Comparison of ENCODE assay signal across 12 mouse cellular contexts in the genomic region with DNA sequence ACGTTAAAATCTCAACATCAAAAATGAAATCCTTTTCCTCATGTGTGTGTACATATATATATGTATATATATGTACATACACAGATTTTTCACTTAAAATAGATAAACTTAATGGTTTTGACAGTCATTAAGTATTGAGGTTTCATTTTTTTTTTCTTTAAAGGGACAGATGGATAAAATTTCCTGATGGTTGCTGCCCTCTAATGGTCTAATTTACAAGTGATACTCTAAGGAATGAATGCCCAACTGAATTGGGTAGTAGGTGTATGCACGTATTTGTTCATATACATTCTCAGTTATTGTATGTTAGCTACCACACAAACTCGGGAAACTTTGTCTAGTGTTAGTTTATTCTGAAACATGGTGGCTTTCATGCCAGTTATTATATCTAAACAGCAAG. TPM values are rescaled to one million over a fixed set of nuclear protein-coding genes. Genes with fewer than 3 reads are reported as not detected.
DNase-seq lines count a peak whose midpoint lies in the region; ATAC-seq and TF ChIP-seq lines count a peak whose summit lies in the region.
"Had no signal": no experiment of that assay in that cellular context is flagged by ENCODE, and none has a peak within 500 bp of the region (broad histone marks: within the 10 kb centered on the region; RNA-seq: fewer than 3 reads in every experiment).

No protein-coding gene starts in this region.

- no peaks in the 10 kb centered on the region for H3K9me3 ChIP-seq in heart, postnatal 0 days (replicated peaks; ENCODE audit: control insufficient read depth, low read length)
- no peaks in the 10 kb centered on the region for H3K9me3 ChIP-seq in heart, embryonic 11.5 days (replicated peaks; ENCODE audit: control insufficient read depth, low read length)
- no peaks in the 10 kb centered on the region for H3K9me3 ChIP-seq in lung, embryonic 14.5 days (ENCODE audit: low read depth, low read length)
- H3K9me3 ChIP-seq: heart, embryonic 13.5 days; limb, embryonic 15.5 days had no signal

- H3K4me1 ChIP-seq in heart, postnatal 0 days (ENCODE audit: control insufficient read depth, insufficient read depth): no peaks in the 10 kb centered on the region
- no peaks in the 10 kb centered on the region for H3K4me1 ChIP-seq in heart, embryonic 11.5 days (ENCODE audit: control insufficient read depth, insufficient read depth, low read length)
- H3K4me1 ChIP-seq in lung, embryonic 14.5 days (ENCODE audit: insufficient read depth): no peaks in the 10 kb centered on the region
- H3K4me1 ChIP-seq: heart, embryonic 13.5 days; limb, embryonic 15.5 days had no signal

- 42% methylated on average over 3 of the region's 3 CpGs for WGBS in heart, postnatal 0 days
- 46% methylated on average over 3 of the region's 3 CpGs for WGBS in heart, embryonic 11.5 days (ENCODE audit: insufficient replicate concordance)
- 39% methylated on average over 3 of the region's 3 CpGs for WGBS in lung, embryonic 14.5 days

- peak; percentile 51 for DNase-seq in heart, postnatal 0 days (ENCODE audit: low spot score)
- peak; percentile 75 for DNase-seq in lung, embryonic 14.5 days
- no peak for DNase-seq in lung, postnatal 4 days
- peak; percentile 66 for DNase-seq in NIH3T3 (ENCODE audit: low read depth)
- peak; percentile 1 for DNase-seq in retina, adult 2 months (ENCODE audit: low read depth, low spot score)
- no peak for DNase-seq in thymus, adult 18-20 months
- DNase-seq: kidney, adult 18-20 months; right cerebral cortex, postnatal 25 days had no signal

- TF ChIP-seq EP300 in heart, postnatal 0 days (IDR thresholded peaks at IDR 0.05; ENCODE audit: low read depth): no peak

- H3K36me3 ChIP-seq in heart, postnatal 0 days (replicated peaks; ENCODE audit: control insufficient read depth, insufficient read depth, low read length): no peaks in the 10 kb centered on the region
- H3K36me3 ChIP-seq in heart, embryonic 11.5 days (ENCODE audit: control insufficient read depth, insufficient read depth, low read length): no peaks in the 10 kb centered on the region
- no peaks in the 10 kb centered on the region for H3K36me3 ChIP-seq in lung, embryonic 14.5 days (ENCODE audit: insufficient read depth)
- H3K36me3 ChIP-seq: heart, embryonic 13.5 days; limb, embryonic 15.5 days had no signal

- no peak overlapping the region for H3K4me3 ChIP-seq in heart, postnatal 0 days (ENCODE audit: low read depth, low read length)
- H3K4me3 ChIP-seq in heart, embryonic 11.5 days (ENCODE audit: low read depth, low read length): no peak overlapping the region
- no peak overlapping the region for H3K4me3 ChIP-seq in lung, embryonic 14.5 days (ENCODE audit: low read depth, low read length)
- H3K4me3 ChIP-seq: erythroblast, embryonic 14.5 days; heart, embryonic 13.5 days; limb, embryonic 15.5 days had no signal

- H3K27me3 ChIP-seq in heart, postnatal 0 days (ENCODE audit: control insufficient read depth, insufficient read depth, low read length): no peaks in the 10 kb centered on the region
- no peaks in the 10 kb centered on the region for H3K27me3 ChIP-seq in heart, embryonic 11.5 days (ENCODE audit: control insufficient read depth, insufficient read depth, low read length)
- no peaks in the 10 kb centered on the region for H3K27me3 ChIP-seq in lung, embryonic 14.5 days (ENCODE audit: insufficient read depth, low read length)
- H3K27me3 ChIP-seq: heart, embryonic 13.5 days; limb, embryonic 15.5 days had no signal

- no peak overlapping the region for H3K9ac ChIP-seq in heart, postnatal 0 days (replicated peaks; ENCODE audit: low read depth, low read length)
- no peak overlapping the region for H3K9ac ChIP-seq in heart, embryonic 11.5 days (ENCODE audit: low read depth, low read length)
- no peak overlapping the region for H3K9ac ChIP-seq in lung, embryonic 14.5 days
- H3K9ac ChIP-seq: heart, embryonic 13.5 days; limb, embryonic 15.5 days had no signal

- TF ChIP-seq CTCF in heart, postnatal 0 days (IDR thresholded peaks at IDR 0.05; ENCODE audit: low read depth): peak; percentile 49
- TF ChIP-seq CTCF in lung, embryonic 14.5 days (IDR thresholded peaks at IDR 0.05; ENCODE audit: low read depth): peak; percentile 50

- H3K4me2 ChIP-seq in heart, postnatal 0 days (ENCODE audit: low read depth, low read length): no peak overlapping the region
- H3K4me2 ChIP-seq in heart, embryonic 11.5 days: no peak overlapping the region
- H3K4me2 ChIP-seq in lung, embryonic 14.5 days: no peak overlapping the region
- H3K4me2 ChIP-seq: heart, embryonic 13.5 days; limb, embryonic 15.5 days had no signal

- no peak for ATAC-seq in heart, postnatal 0 days (ENCODE audit: insufficient read depth, low read depth)
- ATAC-seq in heart, embryonic 11.5 days (replicated peaks; ENCODE audit: insufficient number of reproducible peaks, low FRiP score, low TSS enrichment): no peak
- no peak for ATAC-seq in lung, embryonic 14.5 days (ENCODE audit: insufficient read depth)

- H3K27ac ChIP-seq in heart, postnatal 0 days (ENCODE audit: low read depth): no peak overlapping the region
- no peak overlapping the region for H3K27ac ChIP-seq in heart, embryonic 11.5 days (ENCODE audit: low read depth, low read length)
- no peak overlapping the region for H3K27ac ChIP-seq in lung, embryonic 14.5 days (ENCODE audit: low read depth)
- H3K27ac ChIP-seq: heart, embryonic 13.5 days; limb, embryonic 15.5 days had no signal

RNA-seq across cellular contexts. Expression of a gene that starts 15.4 kb away (rescaled TPM):
- 0.08 and 0.11 TPM in 2 replicates for total RNA-seq in heart, postnatal 0 days (2014; rRNA removed; ENCODE audit: low replicate concordance)
- 0.01 TPM in 1 of 2 replicates, not detected in the other for polyA plus RNA-seq in heart, postnatal 0 days (2015; fragmentation: Nextera tagmentation; extraction: Ambion mirVana)
- 0.07 and 0.14 TPM in 2 replicates for polyA plus RNA-seq in heart, embryonic 11.5 days (2014; fragmentation: Nextera tagmentation; extraction: Ambion mirVana)
- polyA plus RNA-seq in lung, embryonic 14.5 days (2014; fragmentation: Nextera tagmentation; extraction: Ambion mirVana): 0.30 and 0.32 TPM in 2 replicates
- polyA plus RNA-seq: erythroblast, embryonic 14.5 days had no signal

Comparison
In these comparisons a context has a peak if more than half of its experiments do, and no peak if none do; other contexts are left out.
1. DNase-seq: peak in heart, postnatal 0 days (single experiment), lung, embryonic 14.5 days (single experiment), NIH3T3 (single experiment) and retina, adult 2 months (single experiment); none in lung, postnatal 4 days (0 of 2) and thymus, adult 18-20 months (0 of 2).